Mouse (Mus musculus): Measurements from ENCODE around the gene Rpl3. TPM values are rescaled to one million over a fixed set of nuclear protein-coding genes. Genes with fewer than 3 reads are reported as not detected.

The Rpl3 gene
- total RNA-seq, 4 experiments from 2014 or later, result 541 to 649 (median 631) TPM

DNA sequence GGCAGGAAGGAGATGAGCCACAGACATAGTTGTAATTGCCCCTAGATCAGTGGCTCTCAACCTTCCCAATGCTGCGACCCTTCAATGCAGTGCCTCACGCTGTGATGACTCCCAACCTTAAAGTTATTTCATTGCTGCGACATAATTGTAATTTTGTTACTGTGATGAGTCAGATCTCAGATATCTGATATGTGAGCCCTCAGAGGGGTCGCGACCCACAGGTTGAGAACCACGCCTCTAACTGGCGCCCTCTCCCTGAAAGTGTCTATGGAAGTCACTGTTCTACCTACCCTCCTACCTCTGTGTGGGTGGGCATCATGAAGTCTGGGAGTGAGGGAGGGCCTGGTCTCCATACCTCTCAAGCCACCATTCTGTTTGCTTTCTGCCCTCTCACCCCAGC, 22.7 kb upstream of the Rpl3 start:
- no peak for DNase-seq

DNA sequence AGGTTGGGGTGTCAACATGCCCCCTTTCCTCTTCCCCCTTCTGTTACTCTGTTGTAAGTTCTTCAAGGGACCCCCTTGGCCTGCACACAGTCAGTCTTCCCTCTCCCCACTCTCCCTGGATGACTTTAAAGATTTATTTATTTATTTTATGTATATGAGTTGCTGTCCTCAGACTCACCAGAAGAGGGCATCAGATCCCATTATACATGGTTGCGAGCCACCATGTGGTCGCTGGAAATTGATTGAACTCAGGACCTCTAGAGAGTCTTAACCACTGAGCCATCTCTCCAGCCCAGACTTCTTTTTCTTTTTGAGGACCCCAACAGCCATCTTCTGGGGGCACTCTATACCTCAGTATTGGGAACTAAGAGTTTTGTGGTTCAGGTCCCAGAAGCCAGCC, 20.8 kb upstream of the Rpl3 start:
- DNase-seq, result no peak

DNA sequence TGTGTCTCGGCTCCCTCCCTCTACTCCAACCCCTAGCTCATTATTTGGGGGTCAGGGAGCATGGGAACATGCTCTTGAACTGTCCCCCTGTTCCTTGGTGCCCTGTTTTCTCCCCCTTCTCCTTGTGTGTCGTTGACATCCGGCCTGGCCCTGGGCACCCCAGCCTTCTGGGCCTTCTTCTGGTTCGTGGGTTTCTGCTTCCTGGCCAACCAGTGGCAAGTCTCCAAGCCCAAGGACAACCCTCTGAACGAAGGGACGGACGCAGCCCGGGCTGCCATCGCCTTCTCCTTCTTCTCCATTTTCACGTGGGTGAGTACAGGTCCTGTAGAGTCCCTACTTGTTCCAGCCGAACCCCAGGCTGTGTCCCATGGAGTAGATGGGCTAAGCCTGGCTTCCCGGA, 19.8 kb upstream of the Rpl3 start:
- no peak for DNase-seq

DNA sequence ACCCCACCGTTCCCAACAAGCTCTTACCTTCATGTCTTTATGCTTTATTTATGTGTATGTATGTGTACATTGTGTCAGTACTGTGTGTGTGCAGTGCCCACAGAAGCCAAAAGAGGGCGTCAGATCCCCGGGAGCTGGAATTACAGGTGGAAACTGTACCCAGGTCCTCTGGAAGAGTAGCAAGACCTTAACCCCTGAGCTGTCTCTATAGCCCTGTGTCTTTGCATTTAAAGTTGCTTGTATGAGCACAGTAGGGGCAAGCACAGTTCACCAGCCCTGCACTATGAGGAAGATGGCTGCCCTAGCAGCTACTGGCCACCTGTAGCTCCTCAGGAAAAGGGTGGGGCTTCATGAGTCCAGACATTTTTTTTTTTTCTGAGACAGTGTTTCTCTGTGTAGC, 15.9 kb upstream of the Rpl3 start:
- no peak for DNase-seq

DNA sequence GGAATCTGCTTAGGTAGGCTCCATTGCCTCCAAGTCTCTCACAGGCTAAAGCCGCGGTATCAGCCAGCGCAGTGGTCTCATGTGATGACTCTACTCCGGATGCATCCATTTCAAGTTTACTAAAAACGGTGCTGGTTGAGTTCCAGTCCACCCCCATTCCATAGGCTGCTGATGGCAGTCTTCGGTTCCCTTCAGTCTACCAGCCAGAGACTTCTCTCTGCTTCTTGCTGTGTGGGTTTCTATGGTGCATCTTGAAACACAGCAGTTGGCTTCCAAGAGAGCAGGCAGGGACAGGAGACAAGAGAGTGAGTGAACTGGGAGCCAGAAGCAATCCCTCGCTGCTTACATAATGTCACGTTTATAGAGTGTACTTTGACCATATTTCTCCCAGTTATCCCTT, 15.5 kb upstream of the Rpl3 start:
- no peak for DNase-seq

DNA sequence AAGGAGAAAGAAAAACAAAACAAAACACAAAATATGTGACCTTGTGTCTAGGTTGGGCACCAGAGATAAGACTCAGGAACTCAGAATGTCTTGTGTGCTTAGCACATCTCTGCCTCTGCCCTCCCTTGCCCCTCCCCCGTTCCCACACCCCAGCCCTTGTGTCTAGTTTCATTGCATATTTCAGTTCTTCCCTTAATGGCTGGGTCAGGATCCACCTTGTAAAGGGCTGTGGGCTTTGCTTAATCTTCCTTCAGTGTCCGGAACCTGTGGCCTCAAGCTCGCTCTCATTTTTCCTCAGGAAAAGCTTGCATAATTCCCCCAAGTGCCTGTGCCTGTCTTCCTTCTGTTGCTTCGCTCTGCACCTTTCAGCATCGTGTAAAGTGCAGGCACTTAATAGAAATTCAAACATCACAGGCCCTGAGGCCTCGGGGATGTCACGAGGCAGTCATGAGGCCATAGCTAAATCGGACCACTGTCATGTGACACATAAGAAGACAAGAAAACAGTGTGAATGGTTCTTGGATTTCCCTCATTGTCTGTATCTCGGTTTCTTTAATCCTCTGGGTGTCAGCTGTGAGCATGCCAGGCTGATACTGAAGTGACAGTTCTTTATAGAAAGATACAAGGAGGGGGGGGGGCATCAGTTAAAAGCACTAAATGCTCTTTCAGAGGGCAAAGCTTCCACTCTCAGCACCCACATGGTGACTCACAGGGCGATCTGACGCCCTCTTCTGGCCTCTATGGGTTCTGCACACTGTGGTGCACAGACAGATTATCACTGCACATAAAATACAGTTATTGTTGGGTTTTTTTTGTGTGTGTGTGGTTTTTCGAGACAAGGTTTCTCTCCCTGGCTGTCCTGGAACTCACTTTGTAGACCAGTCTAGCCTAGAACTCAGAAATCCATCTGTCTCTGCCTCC, 14.1 kb upstream of the Rpl3 start:
- DNase-seq, result no peak

DNA sequence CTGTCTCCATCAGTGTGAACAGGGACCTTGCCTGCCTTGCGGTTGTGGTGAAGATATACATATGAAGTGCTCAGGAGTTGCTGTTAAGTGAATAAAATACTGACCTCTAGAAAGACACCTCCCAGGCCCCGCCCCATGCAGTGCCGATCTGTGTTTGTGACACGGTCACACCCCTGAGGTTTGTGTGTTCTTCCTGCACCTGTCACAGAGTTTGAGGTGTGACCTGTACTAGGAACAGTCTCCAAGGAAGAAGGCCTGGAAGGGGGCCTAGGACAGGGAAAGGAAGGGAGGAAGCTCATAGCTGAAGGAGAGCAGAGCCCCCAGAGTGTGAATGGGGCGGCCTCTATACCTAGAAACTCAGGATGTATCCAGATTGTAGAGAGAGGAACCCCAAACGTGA, 10.8 kb upstream of the Rpl3 start:
- DNase-seq, result no peak

DNA sequence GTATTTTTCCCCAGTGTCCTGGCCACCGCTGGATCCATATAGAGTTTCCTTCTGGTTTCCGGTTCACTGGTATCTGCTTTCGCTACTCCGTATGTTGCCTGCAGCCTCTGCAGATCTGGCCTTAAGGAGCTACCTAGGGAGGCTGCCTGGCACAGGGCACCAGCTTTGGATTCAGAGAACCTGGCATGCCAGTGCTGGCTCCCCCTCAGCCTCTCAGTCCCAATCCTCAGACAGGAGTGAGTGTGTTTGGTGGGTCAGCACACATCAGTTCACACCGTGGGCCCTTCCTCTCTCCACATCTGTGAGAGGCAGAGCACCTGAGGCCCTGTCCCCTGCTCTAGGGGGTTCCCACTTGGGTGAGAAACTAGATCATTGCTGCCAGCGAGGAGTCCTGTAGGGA, 9.8 kb upstream of the Rpl3 start:
- DNase-seq, result no peak

DNA sequence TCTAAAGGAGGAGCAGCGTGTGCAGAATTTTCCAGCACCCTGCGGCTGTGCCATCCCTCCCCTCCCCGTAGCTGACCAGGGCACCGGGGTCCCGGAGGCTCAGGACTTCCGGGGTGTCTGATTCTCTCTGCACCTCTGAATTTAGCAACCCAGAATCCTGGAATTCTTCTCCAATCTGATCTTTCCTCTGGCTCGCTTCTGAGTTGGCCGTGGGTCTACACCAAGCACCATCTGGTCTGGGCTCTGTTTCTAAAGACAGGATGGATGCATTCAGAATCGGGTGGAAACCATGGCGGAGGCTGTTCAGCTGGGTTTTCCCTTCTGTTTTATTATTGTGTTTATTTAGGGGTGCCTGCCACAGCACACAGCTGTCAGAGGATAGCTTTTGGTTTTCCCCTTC, 9.2 kb upstream of the Rpl3 start:
- DNase-seq, result no peak

DNA sequence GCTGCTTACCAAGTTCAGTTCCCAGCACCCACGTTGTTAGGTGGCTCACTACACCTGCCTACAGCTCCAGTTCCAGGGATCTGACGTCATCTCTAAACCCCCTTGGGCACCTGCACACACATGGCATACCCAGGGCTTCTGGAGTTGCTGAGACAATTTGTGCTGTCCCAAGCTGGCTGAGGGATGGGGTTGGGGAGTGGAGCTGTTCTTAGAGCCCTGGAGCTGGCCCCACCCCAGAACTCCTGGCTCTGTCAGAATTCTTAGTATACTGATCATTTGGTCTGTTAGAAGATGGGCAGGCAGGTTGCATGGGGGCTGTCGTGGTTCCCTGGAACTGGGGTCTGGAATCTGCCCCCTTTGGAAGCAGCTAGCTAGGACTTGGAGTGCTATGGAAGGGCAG, 8.5 kb upstream of the Rpl3 start:
- DNase-seq, result no peak

DNA sequence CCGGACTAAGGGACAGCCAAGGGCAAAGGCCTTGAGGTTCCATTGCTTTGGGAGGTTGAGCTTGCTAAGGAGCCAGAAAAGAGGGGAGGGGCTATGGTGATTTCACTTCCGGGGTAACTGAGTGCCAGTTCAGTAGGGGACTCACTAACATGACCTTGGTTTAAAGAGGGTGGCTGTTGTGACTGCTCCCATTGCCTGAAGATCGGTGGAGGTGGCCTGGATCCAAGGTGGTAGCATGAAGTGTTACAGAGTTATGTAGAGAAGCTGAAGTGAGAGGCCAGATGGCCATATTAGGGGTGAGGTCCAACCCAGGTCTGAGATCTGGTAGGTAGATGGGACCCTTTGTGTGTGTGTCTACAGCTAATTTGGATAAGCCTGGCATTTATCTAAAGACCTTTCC, 7.8 kb upstream of the Rpl3 start:
- no peak for DNase-seq

DNA sequence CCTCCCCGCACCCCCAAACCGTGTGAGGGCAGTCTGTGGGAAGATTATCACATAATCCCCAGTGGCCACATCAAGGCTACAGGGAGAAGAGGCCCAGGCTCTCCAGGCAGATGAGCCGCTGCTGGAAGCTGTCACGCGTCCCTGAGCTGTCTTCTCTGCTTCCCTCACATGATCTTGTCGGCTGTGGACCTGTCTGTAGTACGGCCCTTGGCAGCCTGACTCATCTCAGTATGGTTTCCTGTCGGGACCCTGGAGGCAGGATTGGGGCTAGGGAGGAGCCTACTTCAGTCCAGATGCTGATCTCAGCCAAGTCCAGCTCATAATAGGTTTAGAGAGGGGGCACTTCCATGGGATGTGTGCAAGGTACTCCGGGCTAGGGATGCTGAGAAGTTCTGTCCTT, 7.1 kb upstream of the Rpl3 start:
- DNase-seq, result peak; percentile 54

DNA sequence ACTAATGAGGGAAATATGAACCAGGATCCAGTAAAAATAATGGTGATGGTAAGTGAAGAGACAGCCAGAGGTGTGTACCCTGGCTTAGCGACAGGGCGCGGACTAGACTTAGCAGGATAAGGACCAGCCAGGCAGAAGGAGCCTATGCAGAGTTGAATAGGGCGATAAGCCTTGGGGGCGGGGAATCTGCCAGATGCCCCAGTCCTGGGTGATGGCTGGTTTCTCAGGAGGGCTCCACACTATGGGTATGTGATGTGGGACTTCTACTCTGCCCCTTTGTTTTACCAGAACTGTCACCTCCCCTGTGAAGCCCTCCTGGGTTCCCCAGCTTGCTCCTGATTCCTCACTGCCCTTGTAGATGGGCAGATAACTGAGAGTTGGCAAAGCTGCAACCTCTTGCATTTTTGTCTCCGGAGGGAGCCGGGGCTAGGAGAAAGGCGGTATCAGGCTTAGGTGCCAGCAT, 6.4 kb upstream of the Rpl3 start:
- no peak for DNase-seq

DNA sequence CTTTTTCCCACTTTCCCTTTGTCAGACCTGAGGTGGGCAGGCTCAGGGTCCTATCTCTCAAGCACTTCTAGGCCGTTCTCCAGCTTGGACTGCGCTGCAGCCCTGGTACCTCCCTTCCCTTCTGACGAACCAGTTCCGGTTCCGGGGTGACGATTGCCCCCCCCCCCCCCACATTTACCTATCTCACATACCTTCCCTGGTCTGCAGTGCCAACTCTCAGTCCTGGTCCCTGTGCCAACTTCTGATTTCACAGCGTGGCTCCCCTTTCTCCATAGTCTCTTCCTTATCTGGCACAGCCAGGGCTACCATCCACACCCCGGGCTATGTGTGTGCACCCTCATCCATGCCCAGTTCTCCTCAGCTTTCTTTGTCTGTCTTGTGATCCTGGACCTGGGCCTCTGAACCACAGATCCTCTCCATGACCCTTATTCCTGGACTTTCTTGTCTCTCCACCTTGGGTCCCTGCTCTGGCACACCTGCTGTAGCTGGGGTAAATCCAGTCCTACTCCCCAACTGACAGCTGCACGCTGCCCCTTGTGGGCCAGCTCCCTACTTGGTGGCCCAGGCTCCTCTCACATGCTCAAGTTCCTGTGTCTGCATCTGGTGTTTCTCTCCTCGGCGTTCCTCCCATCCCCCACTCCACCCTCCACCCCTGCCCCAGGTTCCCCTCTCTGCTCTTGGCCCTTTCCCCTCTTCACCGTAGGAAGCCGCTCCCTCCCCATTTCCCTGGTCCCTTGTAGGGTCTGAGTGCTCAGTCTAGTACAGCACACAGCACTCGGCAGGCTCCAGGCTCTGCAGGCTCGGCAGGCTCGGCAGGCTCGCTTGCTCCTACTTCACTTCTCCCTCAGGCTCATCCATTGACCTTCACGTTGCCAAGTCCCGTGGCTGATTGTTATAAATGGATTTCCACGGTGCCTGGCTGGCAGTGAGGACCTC, 5.5 kb upstream of the Rpl3 start:
- DNase-seq, result no peak

DNA sequence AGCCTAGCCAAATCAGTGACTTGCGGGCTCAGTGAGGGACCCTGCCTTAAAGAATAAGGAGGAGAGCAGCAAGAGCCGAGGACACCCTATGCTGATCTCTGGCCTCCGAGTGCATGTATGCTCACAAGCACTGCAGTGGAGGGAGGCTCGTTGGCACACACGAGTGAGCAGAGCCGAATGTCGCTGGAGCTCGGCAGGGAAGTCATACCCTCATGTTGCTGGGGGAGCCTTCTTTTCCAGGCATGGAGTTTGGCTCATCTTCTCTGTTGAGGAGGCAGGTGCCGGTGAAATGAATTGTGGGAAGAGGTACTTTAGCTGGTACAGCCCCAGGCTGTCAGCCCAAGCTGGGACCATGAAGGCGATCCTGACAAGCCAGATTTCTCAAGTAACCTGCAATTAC, 4.7 kb upstream of the Rpl3 start:
- DNase-seq, result no peak

DNA sequence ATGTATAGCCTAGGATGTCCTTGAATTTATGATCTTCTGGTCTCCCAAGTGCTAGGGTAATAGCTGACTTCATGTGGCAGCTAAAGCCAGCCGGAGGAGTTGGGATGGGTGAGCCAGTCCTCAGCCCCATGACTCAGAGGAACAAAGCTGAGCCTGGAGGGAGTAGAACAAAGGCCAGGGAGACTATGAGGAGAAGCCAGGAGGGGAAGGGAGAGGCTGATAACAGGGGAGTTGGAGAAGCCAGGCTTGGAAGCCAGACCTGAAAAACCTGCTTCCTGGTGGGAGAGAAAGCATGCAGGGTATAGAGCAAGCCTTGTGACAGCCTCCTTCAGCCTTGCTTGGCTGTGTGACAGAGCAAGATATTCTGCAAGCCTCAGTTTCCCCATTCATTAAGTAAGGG, 3.9 kb upstream of the Rpl3 start:
- DNase-seq, result no peak

DNA sequence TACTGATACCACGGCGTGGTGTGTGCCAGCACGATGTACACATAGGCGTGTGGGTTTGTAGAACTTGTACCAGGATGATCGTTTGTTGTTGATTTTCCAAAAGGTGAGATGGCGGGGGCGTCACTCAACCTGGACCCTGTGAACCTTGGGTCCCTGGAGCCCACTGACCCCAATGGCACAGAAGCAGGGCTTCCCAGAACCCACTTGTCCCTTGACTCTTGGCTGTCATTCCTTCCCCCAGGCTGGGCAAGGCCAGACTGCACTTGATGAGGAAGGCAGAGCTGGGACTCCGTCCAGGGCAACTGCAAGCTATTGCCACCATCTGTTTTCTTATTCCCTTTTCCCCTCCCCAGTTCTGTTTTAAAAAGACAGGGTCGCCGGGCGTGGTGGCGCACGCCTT, 2.5 kb upstream of the Rpl3 start:
- DNase-seq, result no peak

DNA sequence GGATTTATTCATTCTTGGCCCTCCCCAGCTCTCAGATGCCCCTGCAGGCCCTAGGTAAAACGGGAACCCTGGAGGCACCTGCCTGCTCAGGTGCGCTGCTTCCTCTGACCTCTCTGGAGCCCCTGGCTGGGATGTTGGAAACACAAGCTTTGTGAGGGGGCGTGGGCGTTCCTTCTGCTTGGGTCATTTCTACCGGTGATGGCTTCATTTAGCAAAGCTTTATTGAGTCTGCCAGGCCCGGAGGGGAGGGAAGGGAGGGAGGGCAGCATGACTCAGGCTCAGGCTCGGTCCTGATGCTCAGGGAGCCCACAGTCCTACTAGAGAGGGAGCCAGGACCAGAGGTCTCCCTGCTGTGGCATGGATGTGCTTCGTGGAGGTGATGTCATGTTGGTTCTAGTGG, 931 bp upstream of the Rpl3 start:
- DNase-seq, result no peak

DNA sequence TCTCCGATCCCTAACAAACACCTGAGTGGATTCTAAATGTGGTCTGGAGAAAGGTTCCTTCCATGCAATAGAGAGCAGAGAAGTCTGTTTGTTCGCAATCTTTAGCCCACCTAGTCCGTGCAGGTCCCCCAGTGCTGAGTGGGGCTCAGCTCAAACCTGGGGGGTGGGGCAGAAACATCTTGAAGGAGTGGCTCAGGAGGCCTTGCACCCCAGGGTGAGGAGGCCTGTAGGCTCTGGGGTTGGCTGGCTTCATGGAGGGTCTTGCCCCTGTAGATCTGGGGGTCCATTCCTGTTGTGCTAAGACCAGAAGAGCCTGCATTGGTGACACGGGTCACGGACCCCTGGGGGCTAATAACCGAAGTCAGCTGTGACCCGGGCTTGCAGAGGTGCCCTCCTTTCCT, 373 bp upstream of the Rpl3 start:
- DNase-seq, result no peak

DNA sequence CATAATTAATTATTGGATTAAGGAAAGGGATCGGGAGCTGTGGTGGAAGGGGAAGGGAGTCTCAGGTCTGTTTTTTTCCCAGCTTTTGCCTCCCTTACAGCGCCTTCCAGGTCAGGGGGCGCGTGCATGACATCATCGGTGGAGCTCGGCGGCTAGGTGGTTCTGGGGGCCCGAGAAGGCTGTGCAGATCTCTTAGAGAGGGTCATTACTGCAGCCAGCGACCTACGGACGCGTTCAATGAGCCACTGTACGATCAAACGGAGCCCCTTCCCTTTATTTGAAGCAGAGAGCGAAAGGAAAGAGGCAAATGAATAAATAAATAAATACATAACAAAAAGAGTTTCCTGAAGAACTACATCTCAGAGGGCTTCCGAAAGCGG, 937 bp downstream of the Rpl3 start:
- DNase-seq, result no peak

DNA sequence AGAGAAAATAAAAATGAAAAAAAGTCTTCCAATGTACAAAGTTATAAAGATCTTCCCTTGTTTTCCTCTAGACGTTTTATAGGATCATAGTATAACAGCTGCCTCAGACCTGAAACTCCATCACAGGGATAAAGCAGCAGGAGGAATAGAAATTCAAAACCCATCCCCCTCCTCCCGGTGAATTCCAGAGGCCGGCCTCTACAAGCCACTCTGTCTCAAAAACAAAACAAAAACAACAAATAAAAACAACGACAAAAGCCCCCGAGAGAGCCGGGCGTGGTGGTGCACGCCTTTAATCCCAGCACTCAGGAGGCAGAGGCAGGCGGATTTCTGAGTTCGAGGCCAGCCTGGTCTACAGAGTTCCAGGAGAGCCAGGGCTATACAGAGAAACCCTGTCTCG, 1.5 kb downstream of the Rpl3 start:
- no peak for DNase-seq

DNA sequence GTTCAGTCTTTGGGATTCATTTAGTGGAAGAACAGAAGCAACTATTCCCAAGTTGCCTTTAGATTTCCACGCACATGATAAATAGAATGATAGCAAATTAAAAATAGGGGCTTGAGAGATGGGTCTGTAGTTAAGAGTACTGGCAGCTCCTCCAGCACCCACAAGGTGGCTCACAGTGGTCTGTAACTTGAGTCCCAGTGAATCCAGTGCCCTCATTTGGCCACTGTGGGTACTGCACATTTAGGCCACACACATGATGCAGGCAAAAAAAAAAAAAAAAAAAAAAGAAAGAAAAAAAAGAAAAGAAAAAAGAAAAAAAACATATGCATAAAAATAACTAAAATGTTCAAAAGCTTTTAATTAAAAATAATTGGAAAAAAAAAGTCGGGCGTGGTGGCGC, 3.0 kb downstream of the Rpl3 start:
- peak; percentile 84 for DNase-seq

DNA sequence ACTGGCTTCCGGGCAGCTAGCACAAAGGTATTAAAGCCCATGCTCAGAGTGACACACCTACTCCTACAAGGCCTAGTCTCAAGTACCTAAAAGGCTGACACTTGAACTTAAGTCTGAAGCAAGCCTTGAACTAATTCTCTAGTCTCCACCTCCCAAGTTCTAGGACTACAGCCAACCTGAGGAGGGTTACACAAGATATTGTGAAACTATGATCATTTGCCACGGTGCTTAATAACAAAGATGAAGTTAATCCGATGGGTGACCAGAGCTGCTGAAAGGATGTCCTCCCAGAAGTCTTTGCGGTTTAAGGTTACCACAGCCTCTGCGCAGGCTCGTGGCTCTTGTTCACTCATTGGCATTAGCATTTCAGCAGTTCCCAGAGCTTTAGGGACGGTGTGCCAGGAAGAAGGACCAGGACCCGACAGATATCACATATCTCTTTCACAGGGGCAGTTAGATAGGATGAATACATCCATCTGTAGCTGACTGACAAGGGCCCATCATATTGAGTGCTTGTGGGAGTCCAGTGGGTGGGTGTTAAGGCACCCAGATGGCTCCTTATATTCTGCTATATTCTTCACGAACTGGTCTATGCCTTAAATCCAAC, 4.2 kb downstream of the Rpl3 start:
- DNase-seq, result no peak

All from adrenal gland, adult 8-10 months (tissue).